In the genomic region with DNA sequence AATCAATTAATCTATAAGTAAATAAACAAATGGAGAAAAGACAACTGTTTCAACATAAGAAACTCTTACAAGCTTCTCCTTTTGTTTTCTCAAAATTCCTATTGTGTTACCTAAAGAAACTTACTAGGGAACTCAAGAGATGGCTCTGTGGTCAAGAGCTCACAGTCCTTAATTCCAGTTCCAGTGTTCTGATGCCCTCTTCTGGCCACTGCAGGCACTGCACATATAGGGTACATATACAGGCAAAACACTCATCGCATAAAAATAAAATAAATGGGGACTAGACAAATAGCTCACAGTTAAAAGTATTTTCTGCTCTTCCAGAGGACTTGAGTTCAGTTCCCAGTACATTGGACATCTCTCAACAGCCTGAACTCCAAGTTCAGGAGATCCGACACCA, we compare ENCODE assay signal across 8 mouse cellular contexts. TPM values are rescaled to one million over a fixed set of nuclear protein-coding genes. Genes with fewer than 3 reads are reported as not detected.
DNase-seq lines count a peak whose midpoint lies in the region; ATAC-seq and TF ChIP-seq lines count a peak whose summit lies in the region.

No protein-coding gene starts in this region.

- no peak overlapping the region for H3K27ac ChIP-seq in midbrain, postnatal 0 days (ENCODE audit: low read depth, low read length)
- no peak overlapping the region for H3K27ac ChIP-seq in midbrain, embryonic 11.5 days (ENCODE audit: low read depth, low read length)
- H3K27ac ChIP-seq in liver, embryonic 14.5 days = no peak overlapping the region

- intact Hi-C loops in gastrocnemius, postnatal 14 days (cut with DNase I; ENCODE audit: low total_unique reads) = no loop called here

- no peak overlapping the region for H3K4me3 ChIP-seq in midbrain, postnatal 0 days (ENCODE audit: low read depth, low read length)
- no peak overlapping the region for H3K4me3 ChIP-seq in midbrain, embryonic 11.5 days (ENCODE audit: low read depth, low read length)
- no peak overlapping the region for H3K4me3 ChIP-seq in liver, embryonic 14.5 days (ENCODE audit: insufficient read depth in 1 of 2, low read depth in 2 of 2, low read length in 2 of 2)

- TF ChIP-seq EP300 in liver, embryonic 14.5 days (IDR thresholded peaks at IDR 0.05; ENCODE audit: low read depth) = no peak

- no peak overlapping the region for H3K9ac ChIP-seq in midbrain, postnatal 0 days (replicated peaks; ENCODE audit: low read length, poor library complexity, severe bottlenecking)
- no peak overlapping the region for H3K9ac ChIP-seq in midbrain, embryonic 11.5 days (ENCODE audit: low read length)
- no peak overlapping the region for H3K9ac ChIP-seq in liver, embryonic 14.5 days (replicated peaks)

- TF ChIP-seq CTCF in midbrain, postnatal 0 days (IDR thresholded peaks at IDR 0.05) = peak; percentile 76
- peak; percentile 66 for TF ChIP-seq CTCF in liver, embryonic 14.5 days (IDR thresholded peaks at IDR 0.05; ENCODE audit: low read depth)

- H3K36me3 ChIP-seq in midbrain, postnatal 0 days (ENCODE audit: insufficient read depth, low read length) = peaks cover 14% of the 10 kb centered on the region
- H3K36me3 ChIP-seq in midbrain, embryonic 11.5 days (ENCODE audit: control insufficient read depth, insufficient read depth, low read length) = peaks cover 2% of the 10 kb centered on the region; the same call in 1 of the 2 replicates
- H3K36me3 ChIP-seq in liver, embryonic 14.5 days (replicated peaks; ENCODE audit: control insufficient read depth, insufficient read depth, low read depth) = peaks cover 9% of the 10 kb centered on the region

- no peak overlapping the region for H3K4me2 ChIP-seq in midbrain, postnatal 0 days (ENCODE audit: low read depth, low read length, poor library complexity, severe bottlenecking)
- no peak overlapping the region for H3K4me2 ChIP-seq in midbrain, embryonic 11.5 days
- no peak overlapping the region for H3K4me2 ChIP-seq in liver, embryonic 14.5 days (ENCODE audit: low read depth)

- 79% methylated on average over 2 of the region's 2 CpGs for WGBS in midbrain, postnatal 0 days
- WGBS in midbrain, embryonic 11.5 days = 70% methylated on average over 2 of the region's 2 CpGs
- 53% methylated on average over 2 of the region's 2 CpGs for WGBS in liver, embryonic 14.5 days (ENCODE audit: insufficient replicate concordance)

- H3K27me3 ChIP-seq in midbrain, postnatal 0 days (ENCODE audit: insufficient read depth, low read length) = no peaks in the 10 kb centered on the region
- H3K27me3 ChIP-seq in midbrain, embryonic 11.5 days (ENCODE audit: control insufficient read depth, insufficient read depth, low read length) = no peaks in the 10 kb centered on the region
- H3K27me3 ChIP-seq in liver, embryonic 14.5 days (ENCODE audit: control insufficient read depth, insufficient read depth, low read length) = no peaks in the 10 kb centered on the region

- peak; percentile 27 for DNase-seq in cerebellum, adult 11-12 months
- DNase-seq in midbrain, postnatal 0 days (ENCODE audit: low spot score) = peak; percentile 30
- no peak for DNase-seq in midbrain, embryonic 11.5 days (ENCODE audit: low spot score, missing footprints)
- DNase-seq in cerebellum, adult 9-11 months = peak; percentile 24
- DNase-seq in liver, embryonic 14.5 days (ENCODE audit: low read depth in 3 of 3, low spot score in 3 of 3) = peak in 1 of 3 experiments; percentile 35
- peak; percentile 21 to 29 for DNase-seq in thymus, postnatal 36 days
- DNase-seq in gastrocnemius, postnatal 14 days = no peak

- ATAC-seq in cerebellum, adult (ENCODE audit: insufficient number of reproducible peaks, low FRiP score, low TSS enrichment) = no peak
- ATAC-seq in midbrain, postnatal 0 days (ENCODE audit: low FRiP score) = no peak
- ATAC-seq in midbrain, embryonic 11.5 days (ENCODE audit: low FRiP score) = no peak
- no peak for ATAC-seq in liver, embryonic 14.5 days (ENCODE audit: insufficient read depth)

- H3K9me3 ChIP-seq in midbrain, postnatal 0 days (ENCODE audit: low read length) = no peaks in the 10 kb centered on the region
- H3K9me3 ChIP-seq in midbrain, embryonic 11.5 days (ENCODE audit: control insufficient read depth, low read length) = no peaks in the 10 kb centered on the region
- no peaks in the 10 kb centered on the region for H3K9me3 ChIP-seq in liver, embryonic 14.5 days (ENCODE audit: control insufficient read depth, low read length)

- peaks cover 7% of the 10 kb centered on the region for H3K4me1 ChIP-seq in midbrain, postnatal 0 days (ENCODE audit: insufficient read depth, low read length)
- peaks cover 5% of the 10 kb centered on the region for H3K4me1 ChIP-seq in midbrain, embryonic 11.5 days (ENCODE audit: control insufficient read depth, insufficient read depth, low read length)
- peaks cover 4 to 11% of the 10 kb centered on the region in 2 experiments; a peak in 2 of 4 replicates for H3K4me1 ChIP-seq in liver, embryonic 14.5 days (replicated peaks; ENCODE audit: control insufficient read depth in 2 of 2, insufficient read depth in 2 of 2, low read length in 1 of 2)

RNA-seq across cellular contexts. Expression of a gene that starts 0.9 kb away (rescaled TPM):
- 34.1 and 45.8 TPM in 2 replicates for total RNA-seq in midbrain, postnatal 0 days (2014; rRNA removed)
- polyA plus RNA-seq in midbrain, postnatal 0 days (2015; fragmentation: Nextera tagmentation; extraction: Ambion mirVana) = 72.9 and 78.0 TPM in 2 replicates
- 104 and 107 TPM in 2 replicates for polyA plus RNA-seq in midbrain, embryonic 11.5 days (2014; fragmentation: Nextera tagmentation; extraction: Ambion mirVana)
- polyA plus RNA-seq in liver, embryonic 14.5 days (2012; rRNA removed) = 13.5 and 24.7 TPM in 2 replicates
- 50.8 and 52.1 TPM in 2 replicates for polyA plus RNA-seq in liver, embryonic 14.5 days (2014; fragmentation: Nextera tagmentation; extraction: Ambion mirVana)
- 10 to 100 TPM; 20.9 to 25.4 TPM for total RNA-seq in gastrocnemius, postnatal 14 days (2021)

RNA-seq across cellular contexts. Expression of a gene that starts 9.2 kb away (rescaled TPM):
- 210 and 227 TPM in 2 replicates for total RNA-seq in midbrain, postnatal 0 days (2014; rRNA removed)
- 628 and 681 TPM in 2 replicates for polyA plus RNA-seq in midbrain, postnatal 0 days (2015; fragmentation: Nextera tagmentation; extraction: Ambion mirVana)
- polyA plus RNA-seq in midbrain, embryonic 11.5 days (2014; fragmentation: Nextera tagmentation; extraction: Ambion mirVana) = 445 and 473 TPM in 2 replicates
- 14.9 and 35.0 TPM in 2 replicates for polyA plus RNA-seq in liver, embryonic 14.5 days (2012; rRNA removed)
- polyA plus RNA-seq in liver, embryonic 14.5 days (2014; fragmentation: Nextera tagmentation; extraction: Ambion mirVana) = 144 and 152 TPM in 2 replicates
- 10 to 100 TPM; 63.1 to 64.5 TPM for total RNA-seq in gastrocnemius, postnatal 14 days (2021)

Comparison
In these comparisons a context has a peak if more than half of its experiments do, and no peak if none do; other contexts are left out.
1. DNase-seq: peak in cerebellum, adult 11-12 months (single experiment), midbrain, postnatal 0 days (single experiment), cerebellum, adult 9-11 months (single experiment) and thymus, postnatal 36 days (2 of 2); none in midbrain, embryonic 11.5 days (single experiment) and gastrocnemius, postnatal 14 days (single experiment).